Mouse (Mus musculus): ENCODE data around the gene Trim52. TPM values are rescaled to one million over a fixed set of nuclear protein-coding genes. Genes with fewer than 3 reads are reported as not detected.
"Not testable (repeated sequence)": the region's sequence is repeated elsewhere in the genome, so short reads cannot be mapped to it uniquely, and the experiment has no call there.

Gene Trim52
- polyA plus RNA-seq, 1 experiment from 2014 or later: not detected

GRCm38 (mm10) chr14:106151188-106151587, 45.2 kb downstream of the Trim52 start:
- no peaks in the 10 kb centered on the region for H3K27me3 ChIP-seq (ENCODE audit: control insufficient read depth, insufficient read depth, low read length)
- H3K4me2 ChIP-seq: no peak overlapping the region
- no peak overlapping the region for H3K9ac ChIP-seq (ENCODE audit: low read length)
- H3K9me3 ChIP-seq (ENCODE audit: control insufficient read depth, low read length): no peaks in the 10 kb centered on the region
- no peaks in the 10 kb centered on the region for H3K4me1 ChIP-seq (ENCODE audit: control insufficient read depth, insufficient read depth, low read length)
- 85% methylated on average over 2 of the region's 2 CpGs for WGBS
- no peak overlapping the region for H3K27ac ChIP-seq (ENCODE audit: low read depth, low read length)
- ATAC-seq (ENCODE audit: low FRiP score) (no peak), DNase-seq (ENCODE audit: low spot score, missing footprints) (no peak)
- no peaks in the 10 kb centered on the region for H3K36me3 ChIP-seq (ENCODE audit: control insufficient read depth, insufficient read depth, low read length)
- H3K4me3 ChIP-seq (ENCODE audit: low read depth, low read length): no peak overlapping the region

GRCm38 (mm10) chr14:106154879-106155576, 49.0 kb downstream of the Trim52 start:
- WGBS: 87% methylated on average over 7 of the region's 7 CpGs
- H3K9ac ChIP-seq (ENCODE audit: low read length): no peak overlapping the region

GRCm38 (mm10) chr14:106156533-106156932, 50.5 kb downstream of the Trim52 start:
- Histone ChIP-seq H3K9me3 (ENCODE audit: control insufficient read depth, low read length) (no peaks in the 10 kb centered on the region), H3K4me1 (ENCODE audit: control insufficient read depth, insufficient read depth, low read length) (no peaks in the 10 kb centered on the region), H3K27me3 (ENCODE audit: control insufficient read depth, insufficient read depth, low read length) (no peaks in the 10 kb centered on the region), H3K27ac (ENCODE audit: low read depth, low read length) (no peak overlapping the region), H3K4me2 (no peak overlapping the region), H3K9ac (ENCODE audit: low read length) (no peak overlapping the region), H3K4me3 (ENCODE audit: low read depth, low read length) (no peak overlapping the region), H3K36me3 (ENCODE audit: control insufficient read depth, insufficient read depth, low read length) (no peaks in the 10 kb centered on the region)
- ATAC-seq (ENCODE audit: low FRiP score) (no peak), DNase-seq (ENCODE audit: low spot score, missing footprints) (no peak)
- WGBS: 97% methylated on average over 1 of the region's 1 CpGs

More at GRCm38 (mm10) chr14:106154879-106155576, 49.0 kb downstream of the Trim52 start:
- no peak for ATAC-seq (ENCODE audit: low FRiP score)
- no peaks in the 10 kb centered on the region for H3K27me3 ChIP-seq (ENCODE audit: control insufficient read depth, insufficient read depth, low read length)
- no peak overlapping the region for H3K4me3 ChIP-seq (ENCODE audit: low read depth, low read length)
- H3K27ac ChIP-seq (ENCODE audit: low read depth, low read length): no peak overlapping the region
- no peaks in the 10 kb centered on the region for H3K4me1 ChIP-seq (ENCODE audit: control insufficient read depth, insufficient read depth, low read length)
- H3K9me3 ChIP-seq (ENCODE audit: control insufficient read depth, low read length): no peaks in the 10 kb centered on the region
- no peaks in the 10 kb centered on the region for H3K36me3 ChIP-seq (ENCODE audit: control insufficient read depth, insufficient read depth, low read length)
- no peak for DNase-seq (ENCODE audit: low spot score, missing footprints)
- no peak overlapping the region for H3K4me2 ChIP-seq

GRCm38 (mm10) chr14:106162331-106162730, 56.3 kb downstream of the Trim52 start:
- Histone ChIP-seq H3K27ac (ENCODE audit: low read depth, low read length) (no peak overlapping the region), H3K4me3 (ENCODE audit: low read depth, low read length) (no peak overlapping the region), H3K9me3 (ENCODE audit: control insufficient read depth, low read length) (no peaks in the 10 kb centered on the region), H3K36me3 (ENCODE audit: control insufficient read depth, insufficient read depth, low read length) (no peaks in the 10 kb centered on the region), H3K27me3 (ENCODE audit: control insufficient read depth, insufficient read depth, low read length) (no peaks in the 10 kb centered on the region), H3K4me1 (ENCODE audit: control insufficient read depth, insufficient read depth, low read length) (no peaks in the 10 kb centered on the region), H3K4me2 (no peak overlapping the region), H3K9ac (ENCODE audit: low read length) (no peak overlapping the region)
- no peak for ATAC-seq (ENCODE audit: low FRiP score)
- 41% methylated on average over 3 of the region's 3 CpGs for WGBS
- no peak for DNase-seq (ENCODE audit: low spot score, missing footprints)

- ATAC-seq (ENCODE audit: low FRiP score) (no peak), DNase-seq (ENCODE audit: low spot score, missing footprints) (no peak)
- Histone ChIP-seq H3K27me3 (ENCODE audit: control insufficient read depth, insufficient read depth, low read length) (no peaks in the 10 kb centered on the region), H3K4me2 (no peak overlapping the region), H3K4me3 (ENCODE audit: low read depth, low read length) (no peak overlapping the region), H3K9me3 (ENCODE audit: control insufficient read depth, low read length) (no peaks in the 10 kb centered on the region), H3K27ac (ENCODE audit: low read depth, low read length) (no peak overlapping the region), H3K36me3 (ENCODE audit: control insufficient read depth, insufficient read depth, low read length) (no peaks in the 10 kb centered on the region), H3K4me1 (ENCODE audit: control insufficient read depth, insufficient read depth, low read length) (no peaks in the 10 kb centered on the region), H3K9ac (ENCODE audit: low read length) (no peak overlapping the region)
Measured at GRCm38 (mm10) chr14:106163196-106163595, 57.2 kb downstream of the Trim52 start.

GRCm38 (mm10) chr14:106163933-106164332, 57.9 kb downstream of the Trim52 start:
- ATAC-seq (ENCODE audit: low FRiP score): not testable (repeated sequence)

GRCm38 (mm10) chr14:106176879-106177278, 70.9 kb downstream of the Trim52 start:
- Histone ChIP-seq H3K27ac (ENCODE audit: low read depth, low read length) (no peak overlapping the region), H3K9me3 (ENCODE audit: control insufficient read depth, low read length) (no peaks in the 10 kb centered on the region), H3K27me3 (ENCODE audit: control insufficient read depth, insufficient read depth, low read length) (no peaks in the 10 kb centered on the region), H3K4me1 (ENCODE audit: control insufficient read depth, insufficient read depth, low read length) (peaks cover 2% of the 10 kb centered on the region; the same call in 1 of the 2 replicates), H3K36me3 (ENCODE audit: control insufficient read depth, insufficient read depth, low read length) (no peaks in the 10 kb centered on the region), H3K9ac (ENCODE audit: low read length) (no peak overlapping the region), H3K4me2 (no peak overlapping the region), H3K4me3 (ENCODE audit: low read depth, low read length) (no peak overlapping the region)
- 39% methylated on average over 5 of the region's 5 CpGs for whole genome bisulfite sequencing
- ATAC-seq (ENCODE audit: low FRiP score): peak; percentile 40; the same call in 1 of the 2 replicates
- DNase-seq (ENCODE audit: low spot score, missing footprints): no peak

More at GRCm38 (mm10) chr14:106163933-106164332, 57.9 kb downstream of the Trim52 start:
- H3K9me3 ChIP-seq (ENCODE audit: control insufficient read depth, low read length); H3K4me1 ChIP-seq (ENCODE audit: control insufficient read depth, insufficient read depth, low read length); DNase-seq (ENCODE audit: low spot score, missing footprints); H3K27ac ChIP-seq (ENCODE audit: low read depth, low read length); H3K27me3 ChIP-seq (ENCODE audit: control insufficient read depth, insufficient read depth, low read length); H3K36me3 ChIP-seq (ENCODE audit: control insufficient read depth, insufficient read depth, low read length); H3K4me2 ChIP-seq; H3K4me3 ChIP-seq (ENCODE audit: low read depth, low read length); H3K9ac ChIP-seq (ENCODE audit: low read length): not testable (repeated sequence)

GRCm38 (mm10) chr14:106178245-106178644, 72.2 kb downstream of the Trim52 start:
- Histone ChIP-seq H3K27ac (ENCODE audit: low read depth, low read length) (no peak overlapping the region), H3K27me3 (ENCODE audit: control insufficient read depth, insufficient read depth, low read length) (no peaks in the 10 kb centered on the region), H3K36me3 (ENCODE audit: control insufficient read depth, insufficient read depth, low read length) (no peaks in the 10 kb centered on the region), H3K9me3 (ENCODE audit: control insufficient read depth, low read length) (no peaks in the 10 kb centered on the region), H3K9ac (ENCODE audit: low read length) (no peak overlapping the region), H3K4me2 (no peak overlapping the region), H3K4me1 (ENCODE audit: control insufficient read depth, insufficient read depth, low read length) (peaks cover 2% of the 10 kb centered on the region; the same call in 1 of the 2 replicates), H3K4me3 (ENCODE audit: low read depth, low read length) (no peak overlapping the region)
- 78% methylated on average over 4 of the region's 4 CpGs for WGBS
- DNase-seq (ENCODE audit: low spot score, missing footprints) (no peak), ATAC-seq (ENCODE audit: low FRiP score) (no peak)

- Histone ChIP-seq H3K4me3 (ENCODE audit: low read depth, low read length) (no peak overlapping the region), H3K27ac (ENCODE audit: low read depth, low read length) (no peak overlapping the region), H3K4me1 (ENCODE audit: control insufficient read depth, insufficient read depth, low read length) (peaks cover 2% of the 10 kb centered on the region; the same call in 1 of the 2 replicates), H3K27me3 (ENCODE audit: control insufficient read depth, insufficient read depth, low read length) (no peaks in the 10 kb centered on the region), H3K36me3 (ENCODE audit: control insufficient read depth, insufficient read depth, low read length) (no peaks in the 10 kb centered on the region), H3K9me3 (ENCODE audit: control insufficient read depth, low read length) (no peaks in the 10 kb centered on the region), H3K4me2 (no peak overlapping the region), H3K9ac (ENCODE audit: low read length) (no peak overlapping the region)
- DNase-seq (ENCODE audit: low spot score, missing footprints) (no peak), ATAC-seq (ENCODE audit: low FRiP score) (no peak)
- WGBS: 64% methylated on average over 8 of the region's 8 CpGs
Measured at GRCm38 (mm10) chr14:106179102-106179727, 73.2 kb downstream of the Trim52 start.

Data from midbrain, embryonic 11.5 days (tissue).